Mouse (Mus musculus): Measurements from ENCODE around the gene Sh3pxd2b. TPM values are rescaled to one million over a fixed set of nuclear protein-coding genes. Genes with fewer than 3 reads are reported as not detected.

Sh3pxd2b gene
- polyA plus RNA-seq, 1 experiment = not detected

DNA sequence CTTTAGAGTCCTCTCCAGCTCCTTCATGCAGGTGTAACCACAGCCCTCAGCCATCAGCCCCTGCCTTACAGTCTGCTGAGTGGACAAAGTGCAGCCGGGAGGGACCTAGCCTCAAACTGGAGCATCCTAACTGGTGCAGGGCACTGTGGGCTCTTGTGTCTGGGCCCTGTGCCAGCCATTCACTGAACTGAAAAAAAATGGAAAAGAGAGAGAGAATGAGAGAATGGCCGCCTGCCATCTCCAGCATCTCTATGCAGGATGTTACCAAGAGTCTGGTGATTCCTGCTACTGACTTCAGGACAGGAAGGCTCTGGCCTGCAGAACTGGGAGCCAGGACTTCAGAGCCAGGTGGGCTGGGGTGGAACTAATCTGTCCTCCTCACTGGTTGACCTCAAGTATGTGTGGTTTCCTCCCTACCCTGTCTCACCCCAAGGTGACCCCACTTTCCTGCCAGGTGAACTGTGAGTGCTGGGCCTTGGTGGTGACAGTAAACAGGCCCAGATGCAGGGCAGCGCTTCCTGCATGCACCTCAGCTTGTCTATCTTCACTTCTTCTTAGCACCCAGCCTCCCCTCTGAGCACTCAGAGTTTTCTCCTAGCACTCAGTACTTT is 16.1 kb downstream of the Sh3pxd2b start:
- H3K4me1 ChIP-seq (ENCODE audit: control insufficient read depth, insufficient read depth, low read length) = peaks cover 29% of the 10 kb centered on the region
- no peak for TF ChIP-seq CTCF (IDR thresholded peaks at IDR 0.05; ENCODE audit: insufficient read depth, low read depth, low read length)
- no peak for TF ChIP-seq POLR2A (IDR thresholded peaks at IDR 0.05; ENCODE audit: insufficient read depth, low read depth, low read length)
- H3K4me3 ChIP-seq (ENCODE audit: insufficient read depth, low read depth, low read length) = no peak overlapping the region
- WGBS = 69% methylated on average over 3 of the region's 3 CpGs
- H3K27ac ChIP-seq (ENCODE audit: insufficient read depth, low read depth, low read length) = peak overlapping the region; percentile 39

DNA sequence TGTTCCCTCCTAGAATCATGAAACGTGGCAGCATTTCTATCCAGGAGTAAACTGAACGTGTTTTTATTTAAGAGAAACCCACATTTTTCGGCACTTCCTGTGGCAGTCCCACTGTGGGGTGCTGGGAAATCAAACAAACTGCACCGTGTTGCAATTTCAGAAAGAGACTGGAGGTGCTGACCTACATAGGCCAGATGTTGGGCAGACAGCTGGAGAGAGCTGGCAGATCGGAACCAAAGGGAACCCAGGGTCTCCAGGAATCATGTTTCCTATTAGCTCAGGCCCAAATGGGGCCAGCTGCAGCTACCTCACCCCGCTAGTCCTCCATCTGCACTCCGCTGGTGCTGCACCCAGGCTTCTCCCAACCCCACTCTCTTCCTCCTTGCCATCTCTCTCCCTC is 16.8 kb downstream of the Sh3pxd2b start:
- peak overlapping the region; percentile 29; the same call in 1 of the 2 replicates for H3K27ac ChIP-seq (ENCODE audit: insufficient read depth, low read depth, low read length)
- H3K4me1 ChIP-seq (ENCODE audit: control insufficient read depth, insufficient read depth, low read length) = peaks cover 29% of the 10 kb centered on the region
- no peak for TF ChIP-seq POLR2A (IDR thresholded peaks at IDR 0.05; ENCODE audit: insufficient read depth, low read depth, low read length)
- no peak for TF ChIP-seq CTCF (IDR thresholded peaks at IDR 0.05; ENCODE audit: insufficient read depth, low read depth, low read length)
- no peak overlapping the region for H3K4me3 ChIP-seq (ENCODE audit: insufficient read depth, low read depth, low read length)
- WGBS = 73% methylated on average over 7 of the region's 7 CpGs

DNA sequence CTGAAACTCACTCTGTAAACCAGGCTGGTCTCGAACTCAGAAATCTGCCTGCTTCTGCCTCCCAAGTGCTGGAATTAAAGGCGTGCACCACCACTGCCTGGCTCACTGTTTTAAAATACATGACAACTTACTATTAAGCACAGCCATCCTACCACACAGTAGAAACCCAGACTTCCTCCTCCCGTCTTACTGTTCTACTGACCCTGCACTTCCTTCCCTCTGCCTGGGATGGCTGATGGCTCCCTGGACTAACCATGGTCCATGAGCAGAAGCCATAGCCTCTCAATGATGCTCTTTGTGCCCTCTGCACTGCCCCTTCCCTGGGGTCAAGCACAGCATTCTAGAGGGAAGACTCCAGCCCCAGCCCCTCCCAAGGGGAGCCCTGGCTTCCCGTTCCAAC is 17.9 kb downstream of the Sh3pxd2b start:
- H3K4me1 ChIP-seq (ENCODE audit: control insufficient read depth, insufficient read depth, low read length) = peaks cover 29% of the 10 kb centered on the region
- TF ChIP-seq CTCF (IDR thresholded peaks at IDR 0.05; ENCODE audit: insufficient read depth, low read depth, low read length) (no peak), POLR2A (IDR thresholded peaks at IDR 0.05; ENCODE audit: insufficient read depth, low read depth, low read length) (no peak)
- 82% methylated on average over 4 of the region's 4 CpGs for WGBS

DNA sequence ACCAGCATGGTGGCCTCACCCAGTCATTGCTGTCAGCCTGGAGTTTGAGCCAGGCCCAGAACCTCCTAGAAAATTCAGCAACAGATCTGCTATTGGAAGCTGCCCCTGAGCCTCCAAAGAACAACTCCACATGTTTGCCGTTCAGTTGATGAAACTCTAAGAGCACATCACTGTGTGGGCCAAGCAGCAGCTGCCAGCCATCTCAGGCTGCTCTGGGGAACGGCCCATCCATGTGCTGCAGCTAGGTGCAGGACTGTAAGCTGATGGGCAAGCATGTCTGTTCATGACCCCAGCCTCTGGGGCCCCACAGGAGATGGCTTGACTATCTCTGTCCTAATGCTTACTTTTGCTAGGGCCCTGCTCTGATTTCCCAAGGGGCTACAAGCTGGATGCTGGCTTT is 19.4 kb downstream of the Sh3pxd2b start:
- TF ChIP-seq CTCF (IDR thresholded peaks at IDR 0.05; ENCODE audit: insufficient read depth, low read depth, low read length) (no peak), POLR2A (IDR thresholded peaks at IDR 0.05; ENCODE audit: insufficient read depth, low read depth, low read length) (no peak)
- 47% methylated on average over 2 of the region's 2 CpGs for WGBS

More for the DNA sequence above, 17.9 kb downstream of the Sh3pxd2b start:
- Histone ChIP-seq H3K4me3 (ENCODE audit: insufficient read depth, low read depth, low read length) (no peak overlapping the region), H3K27ac (ENCODE audit: insufficient read depth, low read depth, low read length) (no peak overlapping the region)

DNA sequence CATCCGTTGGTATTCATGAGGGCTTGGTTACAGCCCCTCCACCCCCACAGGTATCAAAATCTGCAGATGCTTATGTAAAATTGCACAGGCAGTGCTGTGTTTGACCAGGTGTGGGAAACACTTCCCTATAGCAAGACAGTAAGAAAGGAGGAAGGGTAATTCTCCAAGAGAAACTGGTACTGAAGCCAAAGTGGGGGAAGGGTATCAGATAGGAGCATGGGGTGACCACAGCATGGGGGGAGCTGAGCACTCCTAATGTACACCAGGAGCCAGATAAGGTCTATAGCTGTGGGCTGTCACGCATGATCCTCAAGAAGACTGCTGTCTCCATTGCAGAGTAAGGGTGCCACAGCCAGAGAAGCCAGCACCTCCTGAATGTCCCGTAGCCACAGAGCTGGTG is 21.4 kb downstream of the Sh3pxd2b start:
- no peak for TF ChIP-seq CTCF (IDR thresholded peaks at IDR 0.05; ENCODE audit: insufficient read depth, low read depth, low read length)
- no peak for TF ChIP-seq POLR2A (IDR thresholded peaks at IDR 0.05; ENCODE audit: insufficient read depth, low read depth, low read length)
- Histone ChIP-seq H3K27ac (ENCODE audit: insufficient read depth, low read depth, low read length) (no peak overlapping the region), H3K4me3 (ENCODE audit: insufficient read depth, low read depth, low read length) (no peak overlapping the region), H3K4me1 (ENCODE audit: control insufficient read depth, insufficient read depth, low read length) (peaks cover 21% of the 10 kb centered on the region)
- 88% methylated on average over 3 of the region's 3 CpGs for WGBS

More for the DNA sequence above, 19.4 kb downstream of the Sh3pxd2b start:
- no peak overlapping the region for H3K4me3 ChIP-seq (ENCODE audit: insufficient read depth, low read depth, low read length)
- peaks cover 31% of the 10 kb centered on the region for H3K4me1 ChIP-seq (ENCODE audit: control insufficient read depth, insufficient read depth, low read length)
- H3K27ac ChIP-seq (ENCODE audit: insufficient read depth, low read depth, low read length) = no peak overlapping the region

DNA sequence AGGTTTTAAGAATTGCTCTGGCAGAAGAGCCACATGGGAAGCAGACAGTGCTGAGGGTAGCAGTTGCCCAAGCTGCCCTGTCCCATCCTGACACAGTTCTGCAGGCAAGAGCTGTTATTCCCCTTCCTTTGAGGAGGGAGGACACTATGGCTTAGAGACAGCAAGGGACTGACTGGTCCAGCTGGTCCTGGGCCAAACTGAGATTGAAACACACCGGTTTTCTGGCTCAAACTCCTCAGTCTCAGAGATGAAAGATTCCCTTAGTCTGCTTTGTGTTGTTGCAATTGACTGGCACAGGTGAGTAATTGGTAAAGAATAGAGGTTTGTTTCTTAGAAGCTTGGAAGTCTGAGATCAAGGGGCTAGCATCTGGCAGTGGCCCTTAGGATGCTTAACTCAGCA is 23.3 kb downstream of the Sh3pxd2b start:
- TF ChIP-seq POLR2A (IDR thresholded peaks at IDR 0.05; ENCODE audit: insufficient read depth, low read depth, low read length) (no peak), CTCF (IDR thresholded peaks at IDR 0.05; ENCODE audit: insufficient read depth, low read depth, low read length) (no peak)
- no peak overlapping the region for H3K4me3 ChIP-seq (ENCODE audit: insufficient read depth, low read depth, low read length)
- WGBS = 50% methylated on average over 1 of the region's 1 CpGs

DNA sequence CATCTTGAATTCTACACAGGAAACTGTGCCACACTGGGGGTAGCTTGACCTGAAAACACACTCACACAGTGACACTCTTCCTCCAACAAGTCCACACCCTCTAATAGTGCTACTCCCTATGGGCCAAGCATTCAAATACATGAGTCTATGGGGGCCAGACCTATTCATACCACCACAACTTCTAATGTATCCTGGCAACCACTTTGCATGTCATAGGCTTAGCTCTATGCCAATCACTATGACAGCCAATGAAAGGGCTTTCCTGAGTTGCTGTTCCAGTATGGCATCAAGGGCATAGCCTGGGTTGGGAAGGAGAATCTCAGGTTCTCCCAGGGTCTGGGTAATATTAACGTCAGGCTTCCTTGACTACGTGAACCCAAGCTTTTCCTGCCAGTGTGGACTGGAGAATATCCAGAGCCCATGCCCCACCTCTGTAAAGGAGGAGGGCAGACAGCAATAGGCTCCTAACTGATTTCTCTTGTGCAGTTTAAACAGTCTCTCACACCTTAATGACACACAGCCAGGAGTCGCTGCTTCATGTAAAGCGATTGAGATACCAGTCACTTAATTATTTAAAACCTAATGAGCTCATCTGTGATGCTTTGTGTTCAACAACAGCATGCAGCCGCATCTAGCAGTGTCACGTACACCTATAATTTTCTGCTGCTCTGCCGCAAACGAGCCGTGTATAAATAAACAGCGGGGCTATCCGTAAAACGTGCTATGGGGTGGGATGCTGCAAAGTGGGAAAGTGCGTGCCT is 25.8 kb downstream of the Sh3pxd2b start:
- Histone ChIP-seq H3K27ac (ENCODE audit: insufficient read depth, low read depth, low read length) (peak overlapping the region; percentile 19; the same call in 1 of the 2 replicates), H3K4me1 (ENCODE audit: control insufficient read depth, insufficient read depth, low read length) (peaks cover 16% of the 10 kb centered on the region), H3K4me3 (ENCODE audit: insufficient read depth, low read depth, low read length) (no peak overlapping the region)
- no peak for TF ChIP-seq CTCF (IDR thresholded peaks at IDR 0.05; ENCODE audit: insufficient read depth, low read depth, low read length)
- no peak for TF ChIP-seq POLR2A (IDR thresholded peaks at IDR 0.05; ENCODE audit: insufficient read depth, low read depth, low read length)
- 25% methylated on average over 13 of the region's 13 CpGs for WGBS

More for the DNA sequence above, 23.3 kb downstream of the Sh3pxd2b start:
- H3K4me1 ChIP-seq (ENCODE audit: control insufficient read depth, insufficient read depth, low read length) = peaks cover 23% of the 10 kb centered on the region
- no peak overlapping the region for H3K27ac ChIP-seq (ENCODE audit: insufficient read depth, low read depth, low read length)

DNA sequence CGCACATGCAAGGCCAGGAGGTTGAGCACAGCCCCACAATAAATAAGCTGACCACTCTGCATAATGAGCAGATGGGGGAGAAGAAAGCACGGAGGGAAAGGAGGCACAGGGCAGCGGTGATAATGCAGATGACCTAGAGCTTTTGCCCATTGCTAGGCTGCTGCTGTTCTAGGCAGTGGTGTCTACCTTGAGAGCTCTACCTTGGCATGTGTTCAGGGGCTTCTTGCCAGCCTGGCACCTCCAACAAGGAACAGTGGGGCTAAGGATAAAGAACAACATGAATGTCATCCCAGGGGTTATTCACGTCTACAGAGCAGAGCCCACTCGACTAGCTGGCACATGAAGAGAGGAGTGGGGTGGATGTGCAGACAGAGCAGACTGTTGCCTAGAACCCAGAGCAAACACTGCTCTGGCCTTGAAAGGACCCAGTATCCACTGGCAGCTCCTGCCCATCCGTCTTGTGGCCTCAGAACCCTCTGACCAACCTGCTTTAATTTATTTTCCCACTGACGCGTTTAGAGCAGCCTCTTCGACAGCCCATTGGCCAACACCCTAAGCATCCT is 26.5 kb downstream of the Sh3pxd2b start:
- TF ChIP-seq POLR2A (IDR thresholded peaks at IDR 0.05; ENCODE audit: insufficient read depth, low read depth, low read length) (no peak), CTCF (IDR thresholded peaks at IDR 0.05; ENCODE audit: insufficient read depth, low read depth, low read length) (no peak)
- Histone ChIP-seq H3K4me1 (ENCODE audit: control insufficient read depth, insufficient read depth, low read length) (peaks cover 16% of the 10 kb centered on the region), H3K27ac (ENCODE audit: insufficient read depth, low read depth, low read length) (peak overlapping the region; percentile 19; the same call in 1 of the 2 replicates), H3K4me3 (ENCODE audit: insufficient read depth, low read depth, low read length) (no peak overlapping the region)
- WGBS = 58% methylated on average over 9 of the region's 9 CpGs

DNA sequence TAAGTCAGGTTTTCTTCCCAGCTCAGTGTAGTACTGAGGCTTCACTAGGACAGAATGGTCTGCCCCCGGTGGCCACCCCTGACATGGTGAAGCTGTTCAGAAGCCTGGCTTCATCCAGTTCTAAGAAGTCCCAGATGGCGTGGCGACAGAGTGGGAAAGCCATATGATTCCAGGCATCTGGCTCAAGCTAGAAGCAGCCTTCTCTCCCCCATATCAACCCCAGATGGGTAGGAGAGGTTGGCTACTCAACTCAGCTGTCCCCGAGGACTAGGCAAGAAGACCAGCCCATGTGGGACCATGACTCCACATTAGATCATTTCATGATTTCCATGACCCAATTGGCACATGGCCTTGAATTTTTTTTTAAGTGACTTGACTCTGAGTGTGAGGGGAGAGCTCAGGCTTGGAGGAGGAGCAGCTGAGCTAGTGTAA is 27.5 kb downstream of the Sh3pxd2b start:
- H3K4me1 ChIP-seq (ENCODE audit: control insufficient read depth, insufficient read depth, low read length) = peaks cover 19% of the 10 kb centered on the region
- H3K27ac ChIP-seq (ENCODE audit: insufficient read depth, low read depth, low read length) = no peak overlapping the region
- 84% methylated on average over 4 of the region's 4 CpGs for WGBS
- TF ChIP-seq CTCF (IDR thresholded peaks at IDR 0.05; ENCODE audit: insufficient read depth, low read depth, low read length) (no peak), POLR2A (IDR thresholded peaks at IDR 0.05; ENCODE audit: insufficient read depth, low read depth, low read length) (no peak)
- H3K4me3 ChIP-seq (ENCODE audit: insufficient read depth, low read depth, low read length) = no peak overlapping the region
